Mouse (Mus musculus) central nervous system, embryonic 11.5 days (tissue): ENCODE data around the gene Gm9639. TPM values are rescaled to one million over a fixed set of nuclear protein-coding genes. Genes with fewer than 3 reads are reported as not detected.

ENCODE experiments used
- polyA plus RNA-seq: library from polyadenylated mRNA; depleted of rRNA; stranded (reverse); fragments of >200 nt; gene quantifications from 2 replicates; pipeline ENCODE4 v1.2.3, GENCODE M21; 2012; rRNA removed

The Gm9639 gene
- polyA plus RNA-seq: not detected in 2 replicates

DNA sequence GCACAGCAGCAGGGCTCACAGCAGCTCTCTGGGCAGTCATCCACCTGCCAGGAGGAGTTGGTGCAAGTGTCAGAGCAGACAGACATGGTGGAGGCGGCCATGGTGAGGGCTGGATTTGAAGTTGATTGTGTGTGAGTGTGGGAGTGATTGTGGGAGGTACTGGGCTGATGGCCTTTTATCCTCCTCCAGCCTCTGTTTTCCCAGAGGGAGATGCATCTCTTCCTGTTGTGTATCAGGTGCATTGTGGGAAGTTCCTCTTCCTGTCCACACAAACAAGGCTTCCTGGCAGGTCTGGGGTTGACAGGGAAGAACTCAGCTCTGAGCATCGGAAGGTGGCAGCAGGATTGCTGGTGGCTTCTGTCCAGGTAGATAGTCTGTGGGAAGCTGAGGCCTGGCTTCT lies at the start of gene Gm9639:
Gene Gm9639 (minus strand): TSS at position 101 of the 400 bp plus-strand sequence.

DNA sequence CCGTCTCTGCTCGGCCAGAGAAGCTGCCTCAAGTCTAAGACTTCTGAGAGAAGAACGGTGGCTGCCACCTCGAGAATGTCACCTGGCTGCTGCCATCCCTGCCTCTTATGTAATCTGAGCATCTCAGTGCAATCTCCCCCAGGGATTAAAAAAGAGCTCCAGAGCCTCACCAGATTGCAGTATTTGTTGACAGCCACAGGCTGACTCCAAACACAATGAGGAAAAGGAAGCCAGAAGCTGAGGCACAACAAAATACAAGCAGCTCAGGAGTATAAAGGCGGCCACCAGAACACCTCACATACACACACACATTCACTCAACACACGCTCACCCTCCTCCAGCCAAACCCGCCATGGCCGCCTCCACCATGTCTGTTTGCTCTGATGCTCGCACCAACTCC lies 40.8 kb upstream of the Gm9639 start, which contains the start of gene Krtap10-10:
Gene Krtap10-10 (plus strand): TSS at position 301 of the 400 bp plus-strand sequence.

DNA sequence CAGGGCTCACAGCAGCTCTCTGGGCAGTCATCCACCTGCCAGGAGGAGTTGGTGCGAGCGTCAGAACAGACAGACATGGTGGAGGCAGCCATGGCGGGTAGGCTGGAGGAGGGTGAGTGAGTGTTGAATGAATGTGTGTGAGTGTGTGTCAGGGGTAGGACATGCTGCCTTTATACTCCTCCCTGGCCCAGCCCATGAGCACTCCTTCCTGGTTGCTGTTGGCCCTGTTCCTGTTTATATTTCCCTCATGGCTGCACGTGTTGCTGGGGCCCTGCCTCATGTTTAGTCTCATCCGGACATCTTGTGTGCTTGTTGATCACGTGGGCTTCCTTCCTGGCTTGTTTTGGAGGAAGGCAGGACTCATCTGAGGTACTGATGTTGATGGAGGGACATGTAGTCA lies 32.1 kb upstream of the Gm9639 start, which contains the start of gene Krtap10-4:
Gene Krtap10-4 (minus strand): TSS at position 145 of the 400 bp plus-strand sequence.

DNA sequence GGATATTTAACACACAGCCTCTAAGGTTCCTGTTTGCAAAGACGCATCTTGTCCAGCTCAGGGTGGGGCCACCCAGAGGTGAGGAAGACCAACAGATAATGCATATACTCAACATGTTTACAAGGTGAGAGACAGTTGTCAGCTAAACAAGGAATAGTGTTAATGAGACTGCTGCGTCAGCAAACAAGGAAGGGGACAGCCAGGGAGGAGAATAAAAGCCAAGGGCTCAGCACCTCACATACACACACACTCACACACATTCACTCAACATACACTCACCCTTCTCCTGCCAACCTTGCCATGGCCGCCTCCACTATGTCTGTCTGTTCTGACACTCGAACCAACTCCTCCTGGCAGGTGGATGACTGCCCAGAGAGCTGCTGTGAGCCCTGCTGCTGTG lies 19.5 kb upstream of the Gm9639 start, which contains the start of gene Gm2696:
Gene Gm2696 (plus strand): TSS at position 301 of the 400 bp plus-strand sequence.

DNA sequence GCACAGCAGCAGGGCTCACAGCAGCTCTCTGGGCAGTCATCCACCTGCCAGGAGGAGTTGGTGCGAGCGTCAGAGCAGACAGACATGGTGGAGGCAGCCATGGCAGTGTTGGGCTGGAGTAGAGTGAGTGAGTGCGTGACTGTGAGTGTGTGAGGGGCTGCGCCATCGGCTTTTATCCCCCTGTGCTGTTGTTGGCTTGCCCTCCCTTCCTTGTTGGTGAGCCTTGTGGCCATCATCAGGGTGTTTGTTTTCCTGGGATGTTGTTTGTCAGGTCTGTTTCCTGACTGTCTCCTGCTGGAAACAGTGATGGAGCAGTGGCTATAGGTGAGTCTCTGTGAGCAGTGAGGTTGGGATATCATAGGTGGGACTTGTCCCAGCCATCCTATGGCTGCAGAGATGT lies 16.9 kb upstream of the Gm9639 start, which contains the start of gene Gm9507:
Gene Gm9507 (minus strand): TSS at position 101 of the 400 bp plus-strand sequence.

DNA sequence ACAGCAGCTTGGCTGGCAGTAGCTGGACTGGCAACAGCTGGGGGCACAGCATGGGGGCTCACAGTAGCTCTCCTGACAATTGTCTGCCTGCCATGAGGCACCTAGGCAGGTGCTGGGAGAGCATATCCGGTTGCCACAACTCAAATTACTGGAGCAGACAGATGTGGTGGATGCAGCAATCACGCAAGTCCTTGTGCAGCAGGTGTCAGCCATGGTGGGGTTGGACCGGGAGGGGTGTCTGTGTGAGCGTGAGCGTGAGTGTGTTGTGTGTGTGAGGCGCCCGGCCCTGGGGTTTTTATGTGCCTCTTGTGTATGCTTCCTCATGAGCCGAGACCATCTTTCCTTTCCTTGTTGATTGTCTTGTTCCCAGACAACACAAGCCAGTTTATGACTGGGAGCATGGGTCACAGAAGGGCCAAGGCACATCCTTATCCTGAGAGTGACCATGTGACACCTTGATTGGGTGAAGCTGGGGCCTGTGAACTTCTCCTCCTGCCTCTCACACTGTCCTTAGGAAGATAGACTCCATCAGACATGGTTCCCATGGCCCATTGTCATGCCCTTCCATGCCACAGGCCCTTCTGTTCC lies 4.1 kb upstream of the Gm9639 start, which contains the start of gene Gm19668:
Gene Gm19668 (minus strand): TSS at position 213 of the 588 bp plus-strand sequence.

DNA sequence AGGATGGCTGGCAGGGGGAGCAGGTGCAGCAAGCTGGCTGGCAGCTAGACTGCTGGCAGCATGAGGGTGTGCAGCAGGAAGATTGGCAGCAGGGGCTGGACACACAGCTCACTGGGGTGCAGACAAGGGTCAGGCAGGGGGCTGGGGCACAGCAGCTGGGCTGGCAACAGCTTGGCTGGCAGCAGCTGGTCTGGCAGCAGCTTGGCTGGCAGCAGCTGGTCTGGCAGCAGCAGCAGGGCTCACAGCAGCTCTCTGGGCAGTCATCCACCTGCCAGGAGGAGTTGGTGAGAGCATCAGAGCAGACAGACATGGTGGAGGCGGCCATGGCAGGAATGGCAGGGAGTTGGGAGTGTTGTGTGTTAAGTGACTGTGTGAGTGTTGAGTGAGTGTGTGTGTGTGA lies 7.0 kb downstream of the Gm9639 start, which contains the start of gene Gm7137:
Gene Gm7137 (minus strand): TSS at position 325 of the 400 bp plus-strand sequence.

DNA sequence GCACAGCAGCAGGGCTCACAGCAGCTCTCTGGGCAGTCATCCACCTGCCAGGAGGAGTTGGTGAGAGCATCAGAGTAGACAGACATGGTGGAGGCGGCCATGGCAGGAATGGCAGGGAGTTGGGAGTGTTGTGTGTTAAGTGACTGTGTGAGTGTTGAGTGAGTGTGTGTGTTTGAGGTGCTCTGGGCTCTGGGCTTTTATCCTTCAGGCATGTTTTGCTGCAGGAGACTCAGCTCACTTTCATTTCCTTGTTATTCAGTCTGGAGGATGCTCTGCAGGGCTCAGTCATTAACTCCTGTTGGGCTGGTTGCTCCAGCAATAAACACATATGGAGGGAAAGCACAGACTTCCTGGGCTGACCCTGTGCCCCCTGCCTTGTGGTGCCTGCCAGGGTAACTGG lies 12.4 kb downstream of the Gm9639 start, which contains the start of gene Gm3250:
Gene Gm3250 (minus strand): TSS at position 101 of the 400 bp plus-strand sequence.

DNA sequence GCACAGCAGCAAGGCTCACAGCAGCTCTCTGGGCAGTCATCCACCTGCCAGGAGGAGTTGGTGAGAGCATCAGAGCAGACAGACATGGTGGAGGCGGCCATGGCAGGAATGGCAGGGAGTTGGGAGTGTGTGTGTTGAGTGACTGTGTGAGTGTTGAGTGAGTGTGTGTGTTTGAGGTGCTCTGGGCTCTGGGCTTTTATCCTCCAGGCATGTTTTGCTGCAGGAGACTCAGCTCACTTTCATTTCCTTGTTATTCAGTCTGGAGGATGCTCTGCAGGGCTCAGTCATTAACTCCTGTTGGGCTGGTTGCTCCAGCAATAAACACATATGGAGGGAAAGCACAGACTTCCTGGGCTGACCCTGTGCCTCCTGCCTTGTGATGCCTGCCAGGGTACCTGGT lies 18.0 kb downstream of the Gm9639 start, which contains the start of gene Gm7138:
Gene Gm7138 (minus strand): TSS at position 101 of the 400 bp plus-strand sequence.

DNA sequence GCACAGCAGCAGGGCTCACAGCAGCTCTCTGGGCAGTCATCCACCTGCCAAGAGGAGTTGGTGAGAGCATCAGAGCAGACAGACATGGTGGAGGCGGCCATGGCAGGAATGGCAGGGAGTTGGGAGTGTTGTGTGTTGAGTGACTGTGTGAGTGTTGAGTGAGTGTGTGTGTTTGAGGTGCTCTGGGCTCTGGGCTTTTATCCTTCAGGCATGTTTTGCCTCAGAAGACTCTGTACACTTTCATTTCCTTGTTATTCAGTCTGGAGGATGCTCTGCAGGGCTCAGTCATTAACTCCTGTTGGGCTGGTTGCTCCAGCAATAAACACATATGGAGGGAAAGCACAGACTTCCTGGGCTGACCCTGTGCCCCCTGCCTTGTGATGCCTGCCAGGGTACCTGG lies 23.7 kb downstream of the Gm9639 start, which contains the start of gene Gm3238:
Gene Gm3238 (minus strand): TSS at position 101 of the 400 bp plus-strand sequence.

DNA sequence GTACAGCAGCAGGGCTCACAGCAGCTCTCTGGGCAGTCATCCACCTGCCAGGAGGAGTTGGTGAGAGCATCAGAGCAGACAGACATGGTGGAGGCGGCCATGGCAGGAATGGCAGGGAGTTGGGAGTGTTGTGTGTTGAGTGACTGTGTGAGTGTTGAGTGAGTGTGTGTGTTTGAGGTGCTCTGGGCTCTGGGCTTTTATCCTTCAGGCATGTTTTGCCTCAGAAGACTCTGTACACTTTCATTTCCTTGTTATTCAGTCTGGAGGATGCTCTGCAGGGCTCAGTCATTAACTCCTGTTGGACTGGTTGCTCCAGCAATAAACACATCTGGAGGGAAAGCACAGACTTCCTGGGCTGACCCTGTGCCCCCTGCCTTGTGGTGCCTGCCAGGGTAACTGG lies 35.3 kb downstream of the Gm9639 start, which contains the start of gene Gm3233:
Gene Gm3233 (minus strand): TSS at position 101 of the 400 bp plus-strand sequence.

DNA sequence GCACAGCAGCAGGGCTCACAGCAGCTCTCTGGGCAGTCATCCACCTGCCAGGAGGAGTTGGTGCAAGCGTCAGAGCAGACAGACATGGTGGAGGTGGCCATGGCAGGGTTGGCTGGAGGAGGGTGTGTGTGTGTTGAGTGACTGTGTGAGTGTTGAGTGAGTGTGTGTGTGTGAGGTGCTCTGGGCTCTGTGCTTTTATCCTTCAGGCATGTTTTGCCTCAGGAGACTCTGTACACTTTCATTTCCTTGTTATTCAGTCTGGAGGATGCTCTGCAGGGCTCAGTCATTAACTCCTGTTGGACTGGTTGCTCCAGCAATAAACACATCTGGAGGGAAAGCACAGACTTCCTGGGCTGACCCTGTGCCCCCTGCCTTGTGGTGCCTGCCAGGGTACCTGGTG lies 43.6 kb downstream of the Gm9639 start, which contains the start of gene Gm9736:
Gene Gm9736 (minus strand): TSS at position 101 of the 400 bp plus-strand sequence.

Other genes with a start within 250 kb of the Gm9639 start
- gene Pttg1ip, start 213.4 kb downstream of the Gm9639 start, polyA plus RNA-seq: 66.2 and 75.4 TPM in 2 replicates
- gene Sumo3, start 189.0 kb downstream of the Gm9639 start, polyA plus RNA-seq: 343 and 431 TPM in 2 replicates
- 75.0 and 115 TPM in 2 replicates for gene Gm49325, start 188.9 kb downstream of the Gm9639 start, polyA plus RNA-seq
- 58.8 and 134 TPM in 2 replicates for gene Ube2g2, start 172.8 kb downstream of the Gm9639 start, polyA plus RNA-seq
- gene Tspear, start 108.5 kb downstream of the Gm9639 start, polyA plus RNA-seq: 0.92 and 1.3 TPM in 2 replicates
- gene Gm19402, start 104.3 kb downstream of the Gm9639 start, polyA plus RNA-seq: not detected in 2 replicates
- not detected in 2 replicates for gene Gm9508, start 97.8 kb downstream of the Gm9639 start, polyA plus RNA-seq
- not detected in 2 replicates for gene Gm10272, start 88.5 kb downstream of the Gm9639 start, polyA plus RNA-seq
- not detected in 2 replicates for gene Gm10024, start 83.6 kb downstream of the Gm9639 start, polyA plus RNA-seq
- not detected in 2 replicates for gene Gm10142, start 79.3 kb downstream of the Gm9639 start, polyA plus RNA-seq
- gene Krtap12-1, start 74.5 kb downstream of the Gm9639 start, polyA plus RNA-seq: not detected in 2 replicates
- gene Gm10100, start 68.6 kb downstream of the Gm9639 start, polyA plus RNA-seq: not detected in 2 replicates
- gene Gm18596, start 52.4 kb downstream of the Gm9639 start, polyA plus RNA-seq: not detected in 2 replicates
- gene Gm9736, start 43.7 kb downstream of the Gm9639 start, polyA plus RNA-seq: not detected in 2 replicates
- not detected in 2 replicates for gene Gm3233, start 35.4 kb downstream of the Gm9639 start, polyA plus RNA-seq
- not detected in 2 replicates for gene Gm3238, start 23.8 kb downstream of the Gm9639 start, polyA plus RNA-seq
- gene Gm7138, start 18.1 kb downstream of the Gm9639 start, polyA plus RNA-seq: not detected in 2 replicates
- not detected in 2 replicates for gene Gm3250, start 12.5 kb downstream of the Gm9639 start, polyA plus RNA-seq
- not detected in 2 replicates for gene Gm7137, start 6.9 kb downstream of the Gm9639 start, polyA plus RNA-seq
- not detected in 2 replicates for gene Gm19668, start 4.1 kb upstream of the Gm9639 start, polyA plus RNA-seq
- gene Gm9507, start 16.8 kb upstream of the Gm9639 start, polyA plus RNA-seq: 0.08 TPM in 1 of 2 replicates, not detected in the other
- gene Gm2696, start 19.6 kb upstream of the Gm9639 start, polyA plus RNA-seq: not detected in 2 replicates
- gene Krtap10-4, start 32.0 kb upstream of the Gm9639 start, polyA plus RNA-seq: not detected in 2 replicates
- not detected in 2 replicates for gene Krtap10-10, start 40.9 kb upstream of the Gm9639 start, polyA plus RNA-seq
- gene Gm36176, start 51.7 kb upstream of the Gm9639 start, polyA plus RNA-seq: not detected in 2 replicates
- gene Gm10318, start 57.8 kb upstream of the Gm9639 start, polyA plus RNA-seq: 0.06 TPM in 1 of 2 replicates, not detected in the other
- not detected in 2 replicates for gene Gm3285, start 66.9 kb upstream of the Gm9639 start, polyA plus RNA-seq
- 2.4 and 3.4 TPM in 2 replicates for gene Lrrc3, start 107.5 kb upstream of the Gm9639 start, polyA plus RNA-seq
- gene Trpm2, start 175.5 kb upstream of the Gm9639 start, polyA plus RNA-seq: 0.83 and 1.2 TPM in 2 replicates
- 38.5 and 61.8 TPM in 2 replicates for gene 1810043G02Rik, start 183.4 kb upstream of the Gm9639 start, polyA plus RNA-seq
- gene Pfkl, start 215.0 kb upstream of the Gm9639 start, polyA plus RNA-seq: 104 and 106 TPM in 2 replicates
- gene Dnmt3l, start 246.9 kb upstream of the Gm9639 start, polyA plus RNA-seq: 0.02 TPM in 1 of 2 replicates, not detected in the other
- 1.1 and 1.2 TPM in 2 replicates for gene Aire, start 248.5 kb upstream of the Gm9639 start, polyA plus RNA-seq